Mouse (Mus musculus): Measurements from ENCODE around the gene Tgm1.

- no peak for TF ChIP-seq HCFC1 (IDR thresholded peaks at IDR 0.05; ENCODE audit: borderline replicate concordance, insufficient read depth, low read length)
- no peak for TF ChIP-seq ZC3H11A (IDR thresholded peaks at IDR 0.05; ENCODE audit: borderline replicate concordance, low read depth, low read length)
- no peak for TF ChIP-seq MAFK (IDR thresholded peaks at IDR 0.05; ENCODE audit: insufficient read depth, low read depth, low read length)
- TF ChIP-seq ZNF384 (IDR thresholded peaks at IDR 0.05; ENCODE audit: low read depth, low read length): no peak
- TF ChIP-seq CHD2 (IDR thresholded peaks at IDR 0.05; ENCODE audit: low read depth, low read length): no peak
Measured at GRCm38 (mm10) chr14:55671486-55671832, 42.3 kb downstream of the Tgm1 start.
